Mouse (Mus musculus) right cerebral cortex, adult 18-20 months (tissue): Measurements from ENCODE around the gene Ttc22.

Experiments used
- DNase-seq: peaks from one replicate; pipeline ENCODE4 v3.0.0; 2022; ENCODE audit warnings: mixed read lengths

Gene Ttc22

DNA sequence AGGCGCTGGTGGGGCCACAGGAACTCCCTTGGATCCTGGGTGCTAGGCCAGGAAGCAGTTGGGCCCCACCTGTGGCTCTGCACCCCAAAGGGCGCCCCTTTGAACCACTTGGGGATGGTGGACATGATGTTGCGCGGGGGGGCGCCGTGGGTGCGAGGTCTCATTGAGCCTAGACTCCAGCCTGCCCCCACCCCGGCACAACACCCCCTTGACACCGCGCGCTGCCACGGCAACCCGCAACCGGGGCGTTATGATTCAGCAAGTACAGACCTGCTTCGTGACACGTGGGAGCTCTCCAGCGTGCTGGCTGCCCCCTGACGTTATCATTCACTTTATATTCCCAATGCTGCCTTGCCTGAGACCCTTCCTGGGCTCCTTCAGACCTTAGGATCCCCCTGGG lies 5.2 kb upstream of the Ttc22 start, which contains the start of gene Lexm:
Gene Lexm (minus strand): TSS at position 186 of the 400 bp plus-strand sequence.
- peak; percentile 43 for DNase-seq

DNA sequence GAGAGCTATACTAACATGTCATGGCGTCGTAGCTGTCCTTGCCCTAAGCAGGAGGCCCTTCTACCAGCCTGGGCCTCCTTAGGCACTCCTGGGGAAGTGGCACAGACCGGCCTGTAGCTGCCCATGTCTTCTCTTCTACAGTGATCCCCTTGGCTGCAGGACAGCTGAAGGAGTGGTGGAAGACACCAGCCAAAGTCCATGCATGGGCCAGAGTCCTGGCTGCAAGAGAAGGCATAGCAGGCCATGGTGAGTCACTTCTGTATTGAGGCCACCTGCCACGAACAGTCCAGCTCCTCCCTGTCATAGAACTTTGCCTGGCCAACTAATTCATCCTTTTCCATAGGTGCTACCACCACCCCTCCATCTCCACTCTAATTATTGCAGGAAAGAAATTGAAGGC lies 3.3 kb upstream of the Ttc22 start:
- DNase-seq: no peak

DNA sequence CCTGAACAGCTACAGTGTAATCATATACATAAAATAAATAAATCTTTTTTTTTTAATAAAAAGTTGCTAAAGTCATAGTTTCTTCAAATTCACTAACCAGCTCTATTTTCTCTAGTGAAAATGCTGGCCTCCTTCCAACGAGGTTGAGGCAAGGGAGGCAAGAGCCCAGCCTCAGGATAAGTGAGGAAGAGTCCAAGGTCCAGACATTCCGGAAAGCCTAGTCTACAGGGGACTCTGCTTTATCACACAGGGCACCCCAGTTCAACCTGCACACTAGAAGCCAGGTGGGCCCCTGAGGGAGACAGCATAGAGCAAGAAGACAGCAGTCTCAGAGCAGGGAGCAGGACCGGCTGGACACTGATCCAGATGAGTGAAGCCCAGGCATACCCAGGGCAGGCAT lies 804 bp upstream of the Ttc22 start:
- DNase-seq: no peak

DNA sequence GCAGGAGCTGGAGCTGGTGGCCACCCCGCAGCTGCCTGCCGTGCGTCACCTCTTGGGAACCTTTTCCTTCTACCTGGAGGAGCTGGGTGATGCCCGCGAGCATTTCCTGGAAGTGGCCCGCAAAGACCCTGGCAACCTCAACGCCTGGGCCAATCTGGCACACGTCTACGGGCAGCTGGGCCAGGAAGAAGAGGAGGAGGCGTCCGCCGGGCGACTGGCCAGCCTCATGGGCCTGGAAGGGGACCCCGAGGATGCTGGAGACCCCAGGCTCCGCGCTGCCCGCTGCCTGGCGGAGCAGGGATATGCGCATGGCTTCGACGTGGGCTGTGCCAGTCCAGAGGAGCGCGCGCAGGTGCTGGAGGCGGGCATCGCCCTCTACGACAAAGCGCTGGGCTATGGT lies 480 bp downstream of the Ttc22 start:
- DNase-seq: no peak

DNA sequence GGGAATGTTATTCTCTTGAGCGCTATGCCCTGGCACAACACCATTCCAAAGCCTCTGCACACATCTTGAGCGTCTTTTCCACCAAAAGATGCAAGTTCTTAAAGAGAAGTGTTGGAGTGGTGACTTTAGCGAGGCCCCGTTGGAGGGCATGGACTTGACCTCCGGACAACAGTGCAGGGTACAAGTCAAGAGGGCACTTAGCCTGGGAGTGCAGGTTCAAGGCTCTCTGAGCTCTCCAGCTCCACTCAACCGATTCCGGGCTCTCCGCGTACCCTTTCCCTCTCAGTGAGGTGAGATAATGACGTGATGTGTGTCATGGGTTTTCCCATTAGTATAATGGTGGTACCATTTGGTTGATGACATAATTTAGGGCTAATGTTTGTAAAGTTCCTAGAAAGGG lies 2.0 kb downstream of the Ttc22 start:
- no peak for DNase-seq

DNA sequence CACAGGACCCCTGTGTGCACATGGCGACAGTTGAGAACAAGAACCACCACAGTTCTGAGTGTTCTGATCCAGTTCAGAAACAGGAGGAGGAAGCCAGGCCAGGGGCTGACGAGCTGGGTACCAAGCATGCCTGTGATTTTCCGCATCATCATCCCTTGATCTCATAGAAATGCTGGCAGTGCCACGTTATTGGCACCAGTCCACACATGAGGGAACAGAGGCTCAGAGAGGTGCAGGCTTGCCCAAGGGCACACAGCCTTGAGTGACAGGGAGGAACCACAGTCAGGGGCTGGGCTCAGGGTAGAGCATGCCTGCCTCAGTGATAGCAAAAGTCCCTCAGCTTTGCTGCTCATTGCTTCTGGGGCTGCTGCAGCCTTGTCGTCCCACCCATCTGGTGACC lies 5.6 kb downstream of the Ttc22 start:
- DNase-seq: no peak

DNA sequence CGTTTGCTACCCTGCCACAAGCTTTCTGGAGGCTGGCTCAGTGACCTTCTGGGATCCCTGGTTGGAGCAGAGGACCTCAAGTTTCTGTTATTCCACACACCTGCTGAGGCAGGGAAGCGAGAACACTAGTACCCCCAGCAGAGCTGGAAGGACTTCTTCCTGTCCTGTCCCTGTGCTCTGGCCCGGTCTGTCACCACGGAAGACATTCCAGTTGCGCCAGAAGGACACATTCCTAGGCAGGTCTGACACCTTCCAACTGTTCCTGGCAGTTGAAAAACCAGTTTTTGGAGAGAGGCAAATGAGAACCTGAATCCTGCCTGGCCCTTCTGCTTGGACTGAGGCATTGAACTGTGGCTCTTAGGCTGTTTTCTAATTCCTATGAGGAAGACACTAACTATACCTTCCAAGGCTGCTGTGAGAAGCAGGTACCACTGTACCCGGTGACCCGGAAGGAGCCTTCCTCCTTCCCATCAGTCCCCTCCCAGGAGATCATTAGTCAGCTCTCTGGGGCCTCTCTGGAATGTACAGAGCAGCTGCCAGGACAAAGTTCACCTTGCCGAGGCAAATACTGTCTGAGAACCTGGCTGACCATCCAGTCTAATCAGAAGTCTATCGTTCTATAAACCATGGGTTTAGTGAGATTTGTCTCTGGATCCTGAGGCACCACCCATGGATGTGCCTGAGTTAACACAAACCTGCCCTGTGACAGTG lies 6.6 kb downstream of the Ttc22 start:
- no peak for DNase-seq

DNA sequence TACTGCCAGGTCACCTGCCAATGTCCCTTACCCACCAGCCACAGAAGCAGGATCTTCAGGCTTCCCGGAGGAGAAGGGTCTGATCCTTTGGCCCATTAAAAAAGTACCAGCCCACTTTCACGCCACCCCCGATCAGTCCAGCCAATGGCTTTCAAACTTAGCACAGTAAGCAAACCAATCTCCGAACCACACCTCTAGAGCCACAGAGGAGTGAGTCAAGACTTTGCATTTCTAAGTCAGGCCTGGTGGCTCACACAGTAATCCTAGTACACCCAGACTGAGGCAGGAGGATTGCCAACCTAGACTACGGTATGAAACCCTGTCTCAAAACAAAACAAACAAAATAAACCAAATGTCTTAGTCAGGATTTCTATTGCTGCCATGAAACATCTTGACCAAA lies 7.1 kb downstream of the Ttc22 start:
- no peak for DNase-seq

DNA sequence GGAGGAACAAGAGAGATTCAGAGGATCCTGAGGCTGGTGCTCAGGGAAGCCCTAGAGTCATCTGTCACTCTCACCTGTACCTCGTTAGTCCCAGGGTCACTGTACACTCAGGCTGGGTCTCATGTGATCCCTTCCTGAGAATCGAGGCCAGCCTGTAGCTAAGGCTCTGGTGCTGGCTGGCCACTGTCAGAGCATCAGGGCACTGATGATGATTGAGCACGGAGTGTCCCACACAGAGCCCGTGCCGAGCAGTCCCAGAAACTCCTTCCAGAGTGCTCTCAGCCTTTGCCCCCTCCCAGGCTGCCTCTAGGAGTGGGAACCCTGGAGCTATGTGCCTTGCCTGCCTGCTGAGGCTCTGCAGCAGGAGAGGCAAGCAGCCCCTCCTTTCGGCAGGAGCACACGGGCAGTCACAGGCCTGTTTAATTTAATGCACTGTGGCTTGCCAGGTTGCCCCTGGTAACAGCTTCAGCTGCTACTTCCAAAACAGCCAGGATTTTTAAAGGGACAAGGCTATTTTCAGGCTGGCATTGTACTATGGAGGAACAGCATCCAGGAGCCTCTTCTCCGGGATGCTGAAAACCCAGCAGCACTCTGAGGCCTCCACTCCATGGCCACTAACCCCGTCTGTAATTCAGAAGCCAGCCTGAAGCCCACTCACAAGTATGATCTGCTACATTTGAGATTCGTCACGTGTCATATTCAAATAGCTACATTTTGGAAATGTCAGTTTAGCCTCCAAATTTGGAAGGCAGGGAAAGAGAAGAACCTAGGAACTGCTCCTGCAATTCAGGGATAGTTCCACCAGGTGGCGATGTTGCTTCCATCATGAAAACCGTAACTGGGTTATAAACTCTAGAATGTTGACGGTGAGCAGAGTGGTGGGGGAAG lies 8.3 kb downstream of the Ttc22 start:
- peak; percentile 88 for DNase-seq

DNA sequence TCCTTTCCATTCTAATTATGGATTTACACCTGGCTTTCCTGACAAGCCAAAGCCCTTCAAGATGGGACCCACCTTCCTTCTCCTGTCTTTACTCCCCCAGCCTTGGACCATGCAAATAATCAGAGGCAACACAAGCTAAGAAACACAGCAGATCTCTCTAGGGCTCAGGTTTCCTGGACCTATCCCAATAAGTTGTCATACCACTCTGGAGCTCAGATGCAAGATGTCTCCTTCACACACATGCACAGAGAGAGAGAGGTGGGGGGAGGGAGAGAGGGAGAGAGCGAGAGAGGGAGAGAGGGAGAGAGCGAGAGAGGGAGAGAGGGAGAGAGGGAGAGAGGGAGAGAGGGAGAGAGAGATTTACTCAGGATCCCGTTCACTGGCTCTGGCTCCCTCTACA lies 10.1 kb downstream of the Ttc22 start:
- no peak for DNase-seq

DNA sequence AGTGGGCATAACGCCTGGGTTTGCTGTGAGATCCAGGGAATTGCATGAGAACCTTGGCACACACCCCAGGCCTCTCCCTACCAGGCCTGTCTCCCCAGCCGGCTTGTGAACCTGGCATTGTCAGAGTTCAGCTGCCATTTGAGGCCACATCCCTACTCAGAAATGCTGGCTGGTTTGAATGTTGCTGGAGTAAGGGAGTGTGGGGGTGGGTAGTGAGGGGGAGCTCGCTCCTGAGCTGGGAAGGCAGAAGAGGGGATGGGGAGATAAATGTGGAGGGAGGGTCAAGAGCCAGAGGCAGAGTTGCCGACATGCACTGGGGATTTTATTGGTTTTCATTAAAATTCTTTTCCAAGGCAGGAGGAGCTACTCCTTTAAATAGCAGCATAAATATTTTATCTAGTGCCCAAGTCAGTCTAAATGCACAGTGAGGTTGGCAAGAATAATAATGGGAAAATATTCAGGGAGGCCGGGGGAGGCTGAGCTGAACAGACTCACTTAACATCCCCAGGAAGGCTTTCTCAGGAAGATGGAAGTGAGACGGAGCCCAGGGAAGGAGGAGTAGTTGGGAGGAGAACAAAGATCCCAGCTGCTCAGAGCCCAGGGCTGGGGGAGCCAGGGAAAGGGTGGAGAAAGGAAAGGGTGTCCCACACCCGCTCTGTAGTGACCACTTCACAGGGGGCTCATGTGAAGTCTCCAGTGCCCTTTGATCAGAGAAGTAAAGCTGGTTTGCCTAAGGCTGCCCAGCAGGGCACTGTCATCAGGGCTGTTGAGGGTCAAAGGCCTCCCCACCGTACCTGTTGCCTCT lies 11.3 kb downstream of the Ttc22 start:
- peak; percentile 33 for DNase-seq

DNA sequence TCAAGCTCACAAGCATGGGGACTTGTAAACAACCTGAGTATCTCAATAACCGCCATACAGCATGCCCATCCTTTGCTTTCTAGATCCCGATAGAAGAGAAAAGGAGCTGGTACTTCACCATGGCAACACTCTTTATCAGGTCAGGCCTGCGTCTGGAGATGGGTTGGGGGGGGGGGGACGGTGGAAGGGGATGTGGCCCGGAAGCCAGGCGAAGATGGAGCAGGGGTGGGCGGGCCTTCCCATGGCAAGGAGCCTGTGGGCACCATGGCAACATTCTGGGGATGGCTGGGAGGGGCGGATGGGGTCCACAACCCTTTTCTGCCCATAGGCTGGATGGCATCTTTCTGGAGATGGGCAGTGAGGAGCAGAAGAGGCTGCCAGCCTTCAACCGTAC lies 11.9 kb downstream of the Ttc22 start:
- DNase-seq: no peak

DNA sequence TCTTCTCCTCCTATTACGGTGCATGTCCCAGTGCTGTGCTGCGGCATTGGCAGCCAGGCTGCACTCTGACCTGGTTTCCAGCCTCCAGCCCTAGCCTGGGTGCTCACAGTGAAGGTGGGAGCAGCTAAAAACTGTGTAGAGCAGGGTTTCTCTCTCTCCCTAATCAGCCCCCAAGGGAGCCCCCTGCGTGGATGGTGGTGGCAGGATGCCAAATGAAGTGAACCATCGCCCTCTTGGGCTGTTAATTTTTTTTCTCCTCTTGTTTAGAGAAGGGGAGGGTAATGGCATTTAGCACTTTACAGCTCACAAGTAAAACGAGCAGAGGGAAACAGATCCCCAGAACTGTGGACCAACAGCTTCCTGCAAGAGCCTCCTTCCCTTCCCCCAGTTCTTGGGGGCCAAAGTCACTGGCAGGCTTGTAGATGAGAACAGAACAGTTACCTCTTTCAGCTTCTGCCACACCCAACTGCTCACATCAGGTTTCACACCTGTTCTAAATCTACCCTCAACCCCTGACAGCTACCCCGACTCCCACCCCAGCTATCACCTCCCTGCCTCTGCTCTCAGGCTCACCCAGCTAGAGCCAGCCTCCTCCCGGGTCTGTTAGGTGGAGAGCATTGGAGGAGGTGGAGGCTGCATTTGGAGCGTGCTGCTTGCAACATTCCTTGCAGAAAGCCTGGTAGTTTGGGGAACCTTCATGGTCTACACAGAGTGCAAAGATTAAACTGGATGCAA lies 21.4 kb downstream of the Ttc22 start:
- DNase-seq: no peak

DNA sequence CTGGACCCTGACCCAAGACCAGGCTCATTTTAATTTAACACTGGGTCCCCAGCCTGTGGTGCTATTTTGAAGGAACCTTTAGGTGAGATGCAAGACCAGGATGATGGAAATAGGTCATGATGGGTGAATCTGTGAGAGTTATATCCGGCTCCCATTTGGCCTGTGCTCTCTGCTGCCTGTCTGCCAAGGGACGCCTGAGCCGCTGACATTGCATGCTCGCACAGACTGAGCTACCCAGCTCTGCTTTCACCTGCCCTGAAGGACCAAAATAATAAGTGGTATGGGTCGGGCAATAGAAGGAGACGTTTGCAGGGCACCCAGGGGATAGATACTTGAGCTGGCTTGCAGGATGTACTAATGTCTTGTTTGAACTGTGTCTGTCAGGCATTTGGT lies 22.0 kb downstream of the Ttc22 start:
- DNase-seq: no peak

DNA sequence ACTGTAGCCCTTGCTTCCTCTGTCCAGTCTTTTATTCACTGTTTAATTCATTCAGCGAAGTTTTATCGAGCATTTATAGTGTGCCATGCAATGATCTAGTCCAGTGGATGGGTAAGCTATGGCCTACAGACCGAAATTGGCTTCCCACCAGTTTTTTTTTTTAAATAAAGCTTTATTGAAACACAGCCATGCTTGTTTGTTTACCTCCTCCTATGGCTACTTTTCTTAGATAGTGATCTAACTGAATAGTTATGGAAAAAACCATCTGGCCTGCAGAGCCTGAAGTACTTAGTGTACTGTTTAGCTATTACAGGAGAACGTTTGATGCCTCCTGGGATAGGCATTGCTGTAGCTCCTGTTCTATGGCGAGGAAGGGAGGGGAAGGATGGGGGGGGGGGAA lies 23.6 kb downstream of the Ttc22 start:
- no peak for DNase-seq

DNA sequence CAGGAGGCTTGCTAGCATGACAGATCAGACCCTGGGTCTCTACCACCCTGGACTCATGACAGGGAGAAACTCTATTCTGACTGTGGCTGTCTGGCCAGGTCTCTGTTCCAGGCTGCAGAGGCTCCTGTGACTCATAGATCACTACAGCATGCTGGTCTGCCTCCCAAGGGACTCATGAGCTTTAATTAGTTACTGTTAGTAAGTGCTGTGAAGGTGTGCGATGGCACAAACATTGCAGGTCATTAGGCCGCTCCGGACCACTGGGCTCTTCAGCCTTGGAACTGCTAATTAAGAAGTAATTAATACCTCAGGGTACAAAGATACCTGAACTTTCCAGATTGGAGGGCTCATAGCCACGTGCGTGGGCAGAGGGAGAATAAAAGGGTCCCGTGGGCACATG lies 24.9 kb downstream of the Ttc22 start:
- DNase-seq: no peak

DNA sequence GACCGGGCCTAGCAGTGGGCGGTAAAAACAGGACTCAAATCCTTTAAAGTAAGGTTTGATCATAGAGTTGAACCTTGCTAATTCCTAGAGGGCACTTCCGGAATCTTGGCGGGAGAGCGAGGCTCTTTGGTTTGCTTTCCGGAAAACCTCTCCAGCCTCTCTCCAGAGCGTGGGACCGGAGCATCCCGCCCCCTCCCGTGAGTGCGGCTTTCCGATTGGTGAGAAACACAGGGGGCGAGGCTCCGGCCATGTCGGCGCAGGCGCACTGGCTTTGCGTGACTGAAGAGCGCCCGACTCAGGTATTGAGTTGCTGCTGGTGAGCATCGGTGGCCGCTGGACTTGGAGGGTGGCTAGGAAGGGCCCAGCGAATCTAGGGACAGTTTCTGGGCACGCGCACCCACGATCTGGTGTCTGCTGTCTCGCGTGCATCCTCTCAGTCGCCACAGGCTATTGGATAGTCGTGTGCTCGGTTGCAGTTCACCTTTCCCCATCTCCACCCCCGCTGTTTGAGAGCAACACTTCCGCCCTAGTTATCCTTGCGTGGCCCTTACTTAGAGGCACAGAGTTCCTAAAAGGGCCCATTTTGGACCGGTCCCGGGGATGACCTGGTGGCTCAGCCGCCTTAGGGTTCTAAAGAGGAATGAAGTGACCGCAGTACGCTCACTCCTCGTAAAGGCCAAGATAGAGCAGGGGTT lies 28.7 kb downstream of the Ttc22 start, which contains the start of gene Pars2:
Gene Pars2 (plus strand): TSS at position 237 of the 695 bp plus-strand sequence.
- peak; percentile 99 for DNase-seq

DNA sequence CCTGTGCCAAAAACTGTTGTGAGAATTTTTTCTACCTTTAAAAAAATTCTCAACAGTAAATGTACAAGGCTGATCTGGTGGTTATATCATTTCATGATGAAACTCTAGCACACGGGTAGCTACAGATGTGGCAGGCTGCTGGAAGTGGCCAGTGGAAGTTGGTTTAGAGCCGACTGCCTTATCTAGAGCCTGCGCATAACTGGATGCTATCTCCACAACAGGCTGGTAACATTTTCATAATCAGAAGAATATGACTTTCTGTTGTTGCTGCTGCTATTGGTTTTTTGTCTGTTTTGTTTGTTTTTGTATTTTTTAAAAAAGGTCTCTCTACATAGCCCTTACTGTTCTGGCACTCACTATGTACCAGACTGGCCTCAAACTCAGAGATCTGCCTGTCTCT lies 30.3 kb downstream of the Ttc22 start:
- no peak for DNase-seq

DNA sequence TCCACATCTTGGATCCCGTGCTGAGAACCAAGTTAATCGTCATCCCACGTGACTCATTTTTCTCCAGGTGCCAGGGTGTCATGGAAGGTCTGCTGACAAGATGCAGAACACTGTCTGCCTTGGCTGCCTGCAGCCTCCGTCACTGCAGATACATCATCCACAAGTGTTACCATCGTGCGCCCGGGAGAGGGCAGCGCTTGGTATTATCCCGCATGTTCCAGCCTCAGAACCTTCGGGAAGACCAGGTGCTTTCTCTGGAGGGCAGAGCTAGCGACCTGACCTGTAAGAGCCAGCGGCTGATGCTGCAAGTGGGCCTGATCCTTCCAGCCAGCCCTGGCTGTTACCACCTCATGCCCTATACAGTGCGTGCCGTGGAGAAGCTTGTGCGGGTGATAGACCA lies 30.8 kb downstream of the Ttc22 start:
- no peak for DNase-seq

DNA sequence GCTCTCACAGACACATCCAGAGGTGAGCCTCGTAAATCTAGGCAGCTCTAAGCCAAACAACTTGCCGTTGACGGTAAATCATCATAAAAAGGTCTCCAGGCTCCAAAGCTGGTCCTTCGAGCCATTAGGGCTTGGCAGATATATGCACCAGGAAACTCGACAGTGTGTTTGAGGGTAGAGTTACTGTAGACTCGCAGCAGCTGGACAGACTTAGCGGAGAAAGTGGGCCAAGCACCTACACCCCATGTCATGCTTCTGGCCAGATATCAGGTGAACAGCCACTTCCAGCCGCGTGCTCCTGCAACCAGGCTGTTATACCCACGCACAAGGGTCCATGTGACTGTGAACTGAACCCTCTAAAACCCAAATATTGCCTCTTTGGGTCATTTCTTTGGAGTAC lies 33.4 kb downstream of the Ttc22 start:
- no peak for DNase-seq

DNA sequence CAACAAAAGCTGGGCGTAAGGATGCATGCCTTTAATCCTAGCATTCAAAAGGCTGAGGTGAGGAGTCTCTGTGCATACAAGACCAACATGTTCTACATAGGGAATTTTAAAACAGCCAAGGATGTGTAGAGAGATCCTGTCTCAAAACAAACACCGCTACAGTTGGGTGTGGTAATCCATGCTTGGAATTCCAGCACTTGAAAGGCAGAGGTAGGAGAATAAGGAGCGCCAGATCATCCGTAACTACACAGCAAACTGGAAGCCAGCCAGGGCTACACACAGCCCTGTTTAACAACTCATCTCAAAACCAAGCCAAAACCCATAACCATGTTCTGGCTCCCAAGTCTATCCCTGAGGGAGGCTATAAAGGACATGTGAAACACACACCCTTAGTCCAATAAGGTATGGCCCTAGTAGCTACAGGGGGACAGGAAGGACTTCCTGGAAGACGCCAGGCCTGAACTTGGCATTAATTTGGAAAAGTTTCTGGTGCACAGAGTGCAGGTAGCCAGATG lies 41.8 kb downstream of the Ttc22 start:
- DNase-seq: no peak

DNA sequence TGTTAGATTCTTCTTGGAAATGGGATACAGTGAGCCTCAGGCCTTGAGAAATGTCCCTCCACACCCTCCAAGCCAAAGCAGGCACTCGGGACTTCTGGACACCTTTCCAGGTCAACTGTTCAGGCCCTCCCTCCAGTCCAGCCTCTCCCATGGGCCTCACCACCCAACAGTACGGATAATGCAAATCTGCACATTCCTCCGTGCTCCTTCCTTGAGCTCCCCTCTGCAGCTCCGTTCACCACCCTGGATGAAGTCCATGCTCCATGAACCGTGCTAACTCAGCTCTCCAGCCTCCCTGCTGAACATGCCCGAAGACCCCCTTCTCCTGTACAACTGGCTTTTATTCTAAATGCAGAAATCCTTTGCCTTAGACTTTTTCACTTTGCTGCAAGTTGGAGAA lies 42.5 kb downstream of the Ttc22 start:
- DNase-seq: no peak
